ENCODE assay signal across 16 mouse cellular contexts in genomic region chr13:109915964-109916363, GRCm38 (mm10).
DNase-seq lines count a peak whose midpoint lies in the region; ATAC-seq and TF ChIP-seq lines count a peak whose summit lies in the region.
"Had no signal": no experiment of that assay in that cellular context is flagged by ENCODE, and none has a peak within 500 bp of the region (broad histone marks: within the 10 kb centered on the region; RNA-seq: fewer than 3 reads in every experiment).

No protein-coding gene starts in this region.

- peak overlapping the region; percentile 36; the same call in 1 of the 2 replicates for H3K4me2 ChIP-seq in heart, embryonic 15.5 days
- H3K4me2 ChIP-seq: forebrain, embryonic 13.5 days; limb, embryonic 13.5 days; lung, embryonic 14.5 days; neural tube, embryonic 13.5 days had no signal

- no peak for ATAC-seq in heart, embryonic 15.5 days (replicated peaks; ENCODE audit: insufficient number of reproducible peaks, insufficient read depth, low FRiP score, low read depth)
- ATAC-seq: forebrain, embryonic 13.5 days had no signal

- H3K27me3 ChIP-seq in heart, embryonic 15.5 days: no peaks in the 10 kb centered on the region
- H3K27me3 ChIP-seq in limb, embryonic 10.5 days (ENCODE audit: low read depth, poor library complexity, severe bottlenecking): no peaks in the 10 kb centered on the region
- H3K27me3 ChIP-seq: forebrain, embryonic 13.5 days; limb, embryonic 13.5 days; neural tube, embryonic 13.5 days had no signal

- H3K9me3 ChIP-seq in heart, embryonic 15.5 days (replicated peaks): no peaks in the 10 kb centered on the region
- no peaks in the 10 kb centered on the region for H3K9me3 ChIP-seq in limb, embryonic 10.5 days (replicated peaks)
- H3K9me3 ChIP-seq: forebrain, embryonic 13.5 days; G1E; hindbrain, embryonic 10.5 days; limb, embryonic 13.5 days; neural tube, embryonic 13.5 days had no signal

- H3K27ac ChIP-seq in gastrocnemius, adult 2 months: peak overlapping the region; percentile 97
- H3K27ac ChIP-seq in brown adipose tissue, adult 24 weeks (replicated peaks; ENCODE audit: low read depth, low read length): peak overlapping the region; percentile 69
- H3K27ac ChIP-seq in heart, embryonic 15.5 days: peak overlapping the region; percentile 46
- no peak overlapping the region for H3K27ac ChIP-seq in limb, embryonic 10.5 days
- H3K27ac ChIP-seq: forebrain, embryonic 13.5 days; hindbrain, embryonic 10.5 days; layer of hippocampus, adult 2 months; limb, embryonic 13.5 days; neural tube, embryonic 13.5 days had no signal

- no peak for TF ChIP-seq CTCF in gastrocnemius, adult 2 months (IDR thresholded peaks at IDR 0.05)

- WGBS in heart, embryonic 15.5 days: 51% methylated on average over 5 of the region's 5 CpGs
- WGBS in limb, embryonic 10.5 days: 67% methylated on average over 5 of the region's 5 CpGs

- DNase-seq in gastrocnemius, adult 2 months: peak; percentile 70
- no peak for DNase-seq in gastrocnemius, postnatal 4 days (ENCODE audit: low spot score in 2 of 2)
- peak; percentile 53 for DNase-seq in adrenal gland, adult 8-10 months
- no peak for DNase-seq in limb, embryonic 10.5 days (ENCODE audit: low spot score)
- no peak for DNase-seq in cerebellum, postnatal 36 days
- no peak for DNase-seq in cerebellum, postnatal 25 days
- DNase-seq: cerebellum, adult 11 months; lung, embryonic 14.5 days had no signal

- intact Hi-C loops in gastrocnemius, adult 2 months (cut with DNase I): no loop called here

- H3K4me3 ChIP-seq in gastrocnemius, adult 2 months: peak overlapping the region; percentile 32
- H3K4me3 ChIP-seq in brown adipose tissue, adult 24 weeks (ENCODE audit: insufficient read depth, low read depth, low read length): no peak overlapping the region
- H3K4me3 ChIP-seq in heart, embryonic 15.5 days: no peak overlapping the region
- H3K4me3 ChIP-seq in limb, embryonic 10.5 days: no peak overlapping the region
- H3K4me3 ChIP-seq: forebrain, embryonic 13.5 days; hindbrain, embryonic 10.5 days; layer of hippocampus, adult 2 months; limb, embryonic 13.5 days; neural tube, embryonic 13.5 days had no signal

- H3K36me3 ChIP-seq in heart, embryonic 15.5 days: no peaks in the 10 kb centered on the region
- H3K36me3 ChIP-seq in limb, embryonic 10.5 days: no peaks in the 10 kb centered on the region
- H3K36me3 ChIP-seq: hindbrain, embryonic 10.5 days; limb, embryonic 13.5 days; neural tube, embryonic 13.5 days had no signal

- no peak overlapping the region for H3K9ac ChIP-seq in heart, embryonic 15.5 days
- H3K9ac ChIP-seq: forebrain, embryonic 13.5 days; limb, embryonic 13.5 days; lung, embryonic 14.5 days; neural tube, embryonic 13.5 days had no signal

- peaks cover 12% of the 10 kb centered on the region for H3K4me1 ChIP-seq in brown adipose tissue, adult 24 weeks (ENCODE audit: control insufficient read depth, insufficient read depth, insufficient read length, low read length)
- peaks cover 60% of the 10 kb centered on the region for H3K4me1 ChIP-seq in heart, embryonic 15.5 days (replicated peaks)
- peaks cover 42% of the 10 kb centered on the region for H3K4me1 ChIP-seq in limb, embryonic 10.5 days

Comparison
In these comparisons a context has a peak if more than half of its experiments do, and no peak if none do; other contexts are left out.
1. DNase-seq: peak in gastrocnemius, adult 2 months (single experiment) and adrenal gland, adult 8-10 months (single experiment); none in gastrocnemius, postnatal 4 days (0 of 2), limb, embryonic 10.5 days (single experiment), cerebellum, postnatal 36 days (0 of 2) and cerebellum, postnatal 25 days (0 of 2).